9 mouse cellular contexts compared by ENCODE assay signal in genomic region chr1:121527600-121528398, GRCm38 (mm10). TPM values are rescaled to one million over a fixed set of nuclear protein-coding genes. Genes with fewer than 3 reads are reported as not detected.
DNase-seq lines count a peak whose midpoint lies in the region; ATAC-seq and TF ChIP-seq lines count a peak whose summit lies in the region.
"Had no signal": no experiment of that assay in that cellular context is flagged by ENCODE, and none has a peak within 500 bp of the region (broad histone marks: within the 10 kb centered on the region; RNA-seq: fewer than 3 reads in every experiment).

No protein-coding gene starts in this region.

- peak overlapping the region; percentile 53 for H3K4me2 ChIP-seq in limb, embryonic 14.5 days (replicated peaks; ENCODE audit: low read depth, low read length, severe bottlenecking)

- H3K4me3 ChIP-seq in limb, embryonic 14.5 days (replicated peaks; ENCODE audit: low read length): peak overlapping the region; percentile 30

- H3K4me1 ChIP-seq in limb, embryonic 14.5 days (ENCODE audit: control insufficient read depth, insufficient read depth, low read length): peaks cover 11% of the 10 kb centered on the region; the same call in 1 of the 2 replicates

- no peaks in the 10 kb centered on the region for H3K9me3 ChIP-seq in limb, embryonic 14.5 days (ENCODE audit: control insufficient read depth, low read length)

- H3K27me3 ChIP-seq in limb, embryonic 14.5 days (ENCODE audit: control insufficient read depth, insufficient read depth, low read length): peaks cover 11% of the 10 kb centered on the region; the same call in 1 of the 2 replicates

- TF ChIP-seq POLR2A in limb, embryonic 14.5 days (IDR thresholded peaks at IDR 0.05; ENCODE audit: borderline replicate concordance, extremely low read depth, insufficient read depth, insufficient read length): no peak

- no peaks in the 10 kb centered on the region for H3K36me3 ChIP-seq in limb, embryonic 14.5 days (ENCODE audit: control insufficient read depth, insufficient read depth, low read length)

- ATAC-seq in limb, embryonic 14.5 days (ENCODE audit: low FRiP score, low read depth): 0 out of 2 replicates have a peak, but pooled peaks have one; percentile 12

- peak overlapping the region; percentile 25; the same call in 1 of the 2 replicates for H3K9ac ChIP-seq in limb, embryonic 14.5 days (ENCODE audit: low read depth, low read length, severe bottlenecking)

- no peak overlapping the region for H3K27ac ChIP-seq in limb, embryonic 14.5 days (replicated peaks; ENCODE audit: low read depth, low read length)

- WGBS in limb, embryonic 14.5 days: 14% methylated on average over 55 of the region's 55 CpGs

- DNase-seq in frontal cortex, postnatal 36 days (ENCODE audit: low spot score in 2 of 2): peak; percentile 10 to 19
- no peak for DNase-seq in frontal cortex, adult 2 months (ENCODE audit: extremely low spot score in 1 of 2, low spot score in 1 of 2)
- DNase-seq in thymus, postnatal 4 days: peak; percentile 22
- no peak for DNase-seq in thymus, postnatal 36 days
- DNase-seq in limb, embryonic 14.5 days (ENCODE audit: low spot score): peak; percentile 11
- DNase-seq in retina, postnatal 1 day: peak; percentile 22
- no peak for DNase-seq in adrenal gland, postnatal 4 days (ENCODE audit: low spot score in 2 of 2)
- no peak for DNase-seq in urinary bladder, adult 2 months (ENCODE audit: low spot score)

RNA-seq across cellular contexts. Expression of gene Htr5b, which starts 0.5 kb away (rescaled TPM):
- polyA plus RNA-seq in frontal cortex, adult 2 months (2012; rRNA removed): 1.9 and 2.2 TPM in 2 replicates
- polyA plus RNA-seq in limb, embryonic 14.5 days (2012; rRNA removed): 0.44 and 0.50 TPM in 2 replicates
- polyA plus RNA-seq in limb, embryonic 14.5 days (2014; fragmentation: Nextera tagmentation; extraction: Ambion mirVana): 0.62 TPM in 2 replicates
- not detected for total RNA-seq in adrenal gland, postnatal 4 days (2021)
- polyA plus RNA-seq in urinary bladder, adult 2 months (2012; rRNA removed): not detected in 2 replicates
- polyA plus RNA-seq: small intestine, adult 2 months had no signal

RNA-seq across cellular contexts. Expression of gene Ddx18, which starts 40.0 kb away (rescaled TPM):
- 32.5 and 39.2 TPM in 2 replicates for polyA plus RNA-seq in frontal cortex, adult 2 months (2012; rRNA removed)
- 81.7 and 94.4 TPM in 2 replicates for polyA plus RNA-seq in limb, embryonic 14.5 days (2012; rRNA removed)
- 66.6 and 75.3 TPM in 2 replicates for polyA plus RNA-seq in limb, embryonic 14.5 days (2014; fragmentation: Nextera tagmentation; extraction: Ambion mirVana)
- total RNA-seq in adrenal gland, postnatal 4 days (2021): 10 to 100 TPM; 43.3 to 46.9 TPM
- 40.4 and 43.0 TPM in 2 replicates for polyA plus RNA-seq in urinary bladder, adult 2 months (2012; rRNA removed)

Comparison
In these comparisons a context has a peak if more than half of its experiments do, and no peak if none do; other contexts are left out.
1. DNase-seq: peak in frontal cortex, postnatal 36 days (2 of 2), thymus, postnatal 4 days (single experiment), limb, embryonic 14.5 days (single experiment) and retina, postnatal 1 day (single experiment); none in frontal cortex, adult 2 months (0 of 2), thymus, postnatal 36 days (0 of 2), adrenal gland, postnatal 4 days (0 of 2) and urinary bladder, adult 2 months (single experiment).